8 mouse cellular contexts compared by ENCODE assay signal in genomic region chr9:119977557-119978060, GRCm38 (mm10). TPM values are rescaled to one million over a fixed set of nuclear protein-coding genes. Genes with fewer than 3 reads are reported as not detected.
A peak's percentile ranks its signal among the peaks of the same experiment; 100 is the strongest.
DNase-seq lines count a peak whose midpoint lies in the region; ATAC-seq and TF ChIP-seq lines count a peak whose summit lies in the region.

No protein-coding gene starts in this region.

- no peak for DNase-seq in heart, adult 2 months
- no peak for DNase-seq in heart, postnatal 14 days
- no peak for DNase-seq in neural tube, embryonic 10.5 days (ENCODE audit: extremely low spot score, low spot score)
- peak; percentile 68 for DNase-seq in induced T-regulatory cell, adult 2 months (ENCODE audit: low read depth)
- DNase-seq in T-cell, adult 2 months (ENCODE audit: low spot score): no peak
- DNase-seq in embryo, embryonic 10.5 days (ENCODE audit: low spot score): no peak

- H3K4me3 ChIP-seq in heart, adult 2 months: no peak overlapping the region
- H3K4me3 ChIP-seq in neural tube, embryonic 13.5 days: no peak overlapping the region
- no peak overlapping the region for H3K4me3 ChIP-seq in myocyte

- no peaks in the 10 kb centered on the region for H3K27me3 ChIP-seq in heart, adult 2 months (ENCODE audit: control insufficient read depth, insufficient read depth, low read length)
- peaks cover 11% of the 10 kb centered on the region for H3K27me3 ChIP-seq in neural tube, embryonic 13.5 days
- H3K27me3 ChIP-seq in myocyte (ENCODE audit: control insufficient read depth, insufficient read depth, insufficient read length): no peaks in the 10 kb centered on the region

- TF ChIP-seq POLR2A in heart, adult 2 months (IDR thresholded peaks at IDR 0.05; ENCODE audit: insufficient read depth, low read depth, low read length): no peak
- no peak for TF ChIP-seq POLR2A in myocyte (IDR thresholded peaks at IDR 0.05; ENCODE audit: insufficient read length, low read depth)

- H3K4me1 ChIP-seq in heart, adult 2 months (ENCODE audit: control insufficient read depth, insufficient read depth, low read length): peaks cover 43% of the 10 kb centered on the region
- peaks cover 46% of the 10 kb centered on the region for H3K4me1 ChIP-seq in neural tube, embryonic 13.5 days (replicated peaks)

- ATAC-seq in neural tube, embryonic 13.5 days (ENCODE audit: low read depth): no peak

- H3K9ac ChIP-seq in heart, adult 2 months (ENCODE audit: low read depth, low read length): no peak overlapping the region
- H3K9ac ChIP-seq in neural tube, embryonic 13.5 days: 0 out of 2 replicates have a peak overlapping the region, but pooled peaks have one; percentile 17

- TF ChIP-seq EP300 in heart, adult 2 months (IDR thresholded peaks at IDR 0.05; ENCODE audit: insufficient read depth, low read depth, low read length): no peak

- no peak overlapping the region for H3K4me2 ChIP-seq in neural tube, embryonic 13.5 days
- H3K4me2 ChIP-seq in myocyte (ENCODE audit: low read depth): peak overlapping the region; percentile 52

- peaks cover 3% of the 10 kb centered on the region; the same call in 1 of the 2 replicates for H3K36me3 ChIP-seq in heart, adult 2 months (ENCODE audit: control insufficient read depth, insufficient read depth, low read length)
- H3K36me3 ChIP-seq in neural tube, embryonic 13.5 days: peaks cover 10% of the 10 kb centered on the region; the same call in 1 of the 2 replicates
- peaks cover 5% of the 10 kb centered on the region for H3K36me3 ChIP-seq in myocyte (ENCODE audit: control insufficient read depth, insufficient read depth)

- no peak for TF ChIP-seq CTCF in heart, adult 2 months (IDR thresholded peaks at IDR 0.05)

- no peak overlapping the region for H3ac ChIP-seq in myocyte (ENCODE audit: control insufficient read depth, insufficient read length)

- intact Hi-C loops in heart, adult 2 months (cut with DNase I): no loop called here
- intact Hi-C loops in heart, postnatal 14 days (cut with DNase I): loop anchor here (2.0 kb wide), 1 partner anchor 43 kb away; no protein-coding TSS in a partner anchor

- no peaks in the 10 kb centered on the region for H3K9me3 ChIP-seq in neural tube, embryonic 13.5 days

- 0 out of 2 replicates have a peak, but pooled peaks cover 2% of the 10 kb centered on the region for H3K79me2 ChIP-seq in heart, adult 2 months (replicated peaks; ENCODE audit: control insufficient read depth, insufficient read depth, low read length)
- H3K79me2 ChIP-seq in myocyte (ENCODE audit: control insufficient read depth, insufficient read depth): peaks cover 39% of the 10 kb centered on the region

- peak overlapping the region; percentile 20; the same call in 1 of the 2 replicates for H3K27ac ChIP-seq in heart, adult 2 months
- no peak overlapping the region for H3K27ac ChIP-seq in neural tube, embryonic 13.5 days (replicated peaks)

- 8% methylated on average over 5 of the region's 5 CpGs for WGBS in heart, adult 2 months
- WGBS in neural tube, embryonic 13.5 days: 43% methylated on average over 5 of the region's 5 CpGs

TF ChIP-seq in myocyte, 11 proteins besides CTCF, POLR2A, EP300 and RAD21:
- TF ChIP-seq E2F4 (IDR thresholded peaks at IDR 0.05; ENCODE audit: insufficient read depth) (no peak), MAX (IDR thresholded peaks at IDR 0.05; ENCODE audit: low read depth) (no peak), TCF3 (IDR thresholded peaks at IDR 0.05; ENCODE audit: insufficient read length, low read depth) (no peak), MYOD1 (IDR thresholded peaks at IDR 0.05; ENCODE audit: control insufficient read depth in 1 of 3, insufficient read length in 2 of 3, low read depth in 2 of 3) (no peak), REST (IDR thresholded peaks at IDR 0.05; ENCODE audit: insufficient read depth, insufficient read length) (no peak), POLR2AphosphoS2 (IDR thresholded peaks at IDR 0.05; ENCODE audit: insufficient read length, low read depth) (no peak), TCF12 (IDR thresholded peaks at IDR 0.05; ENCODE audit: insufficient read depth, poor library complexity, severe bottlenecking) (no peak), SRF (IDR thresholded peaks at IDR 0.05; ENCODE audit: control insufficient read depth, insufficient read length, low read depth) (no peak), MYOG (IDR thresholded peaks at IDR 0.05; ENCODE audit: control insufficient read depth in 1 of 3, insufficient read depth in 1 of 3, insufficient read length in 2 of 3, low read depth in 2 of 3) (no peak), CEBPB (IDR thresholded peaks at IDR 0.05; ENCODE audit: insufficient read depth, poor library complexity, severe bottlenecking) (no peak), USF1 (IDR thresholded peaks at IDR 0.05; ENCODE audit: low read depth) (no peak)

RNA-seq across cellular contexts. Expression of gene Csrnp1, which starts 6.8 kb away (rescaled TPM):
- total RNA-seq in heart, adult 2 months (2021): 10 to 100 TPM; 21.1 to 21.6 TPM
- polyA plus RNA-seq in heart, adult 2 months (2012; rRNA removed): 23.6 and 28.7 TPM in 2 replicates
- 10 to 100 TPM; 15.8 to 21.4 TPM for total RNA-seq in heart, postnatal 14 days (2021)
- polyA plus RNA-seq in neural tube, embryonic 13.5 days (2015; fragmentation: Nextera tagmentation; extraction: Ambion mirVana): 1.0 and 1.8 TPM in 2 replicates
- polyA plus RNA-seq in myocyte (2012; fragmentation: generic; extraction: Trizol): 9.2 TPM

RNA-seq across cellular contexts. Expression of gene Ttc21a, which starts 40.2 kb away (rescaled TPM):
- total RNA-seq in heart, adult 2 months (2021): not detected
- 0.70 TPM in 1 of 2 replicates, not detected in the other for polyA plus RNA-seq in heart, adult 2 months (2012; rRNA removed)
- under 1 TPM in 1 of 2 experiments, not detected in 1; 0.26 TPM for total RNA-seq in heart, postnatal 14 days (2021)
- polyA plus RNA-seq in neural tube, embryonic 13.5 days (2015; fragmentation: Nextera tagmentation; extraction: Ambion mirVana): 0.36 and 0.39 TPM in 2 replicates
- 0.05 TPM for polyA plus RNA-seq in myocyte (2012; fragmentation: generic; extraction: Trizol)

RNA-seq across cellular contexts. Expression of gene Gorasp1, which starts 40.2 kb away (rescaled TPM):
- total RNA-seq in heart, adult 2 months (2021): 10 to 100 TPM; 32.2 to 35.9 TPM
- 16.8 and 25.0 TPM in 2 replicates for polyA plus RNA-seq in heart, adult 2 months (2012; rRNA removed)
- 10 to 100 TPM; 21.4 to 22.8 TPM for total RNA-seq in heart, postnatal 14 days (2021)
- polyA plus RNA-seq in neural tube, embryonic 13.5 days (2015; fragmentation: Nextera tagmentation; extraction: Ambion mirVana): 20.9 and 22.9 TPM in 2 replicates
- polyA plus RNA-seq in myocyte (2012; fragmentation: generic; extraction: Trizol): 10.5 TPM

RNA-seq across cellular contexts. Expression of gene Xirp1, which starts 45.8 kb away (rescaled TPM):
- 100 to 1,000 TPM; 118 to 133 TPM for total RNA-seq in heart, adult 2 months (2021)
- polyA plus RNA-seq in heart, adult 2 months (2012; rRNA removed): 55.5 and 72.8 TPM in 2 replicates
- total RNA-seq in heart, postnatal 14 days (2021): 100 to 1,000 TPM; 105 to 114 TPM
- polyA plus RNA-seq in neural tube, embryonic 13.5 days (2015; fragmentation: Nextera tagmentation; extraction: Ambion mirVana): 0.06 and 0.17 TPM in 2 replicates
- polyA plus RNA-seq in myocyte (2012; fragmentation: generic; extraction: Trizol): 35.6 TPM
